Mouse (Mus musculus) left cerebral cortex, adult 9 months (tissue): ENCODE results near the gene Spdef.

ENCODE experiments used
- DNase-seq, 2 experiments: peaks; one replicate each; pipeline ENCODE4 v3.0.0; 2022; ENCODE audit warnings: low spot score in 2 of 2

Gene Spdef

GRCm38 (mm10) chr17:27725412-27725811 is 3.3 kb downstream of the Spdef start:
- DNase-seq, result no peak

DNA sequence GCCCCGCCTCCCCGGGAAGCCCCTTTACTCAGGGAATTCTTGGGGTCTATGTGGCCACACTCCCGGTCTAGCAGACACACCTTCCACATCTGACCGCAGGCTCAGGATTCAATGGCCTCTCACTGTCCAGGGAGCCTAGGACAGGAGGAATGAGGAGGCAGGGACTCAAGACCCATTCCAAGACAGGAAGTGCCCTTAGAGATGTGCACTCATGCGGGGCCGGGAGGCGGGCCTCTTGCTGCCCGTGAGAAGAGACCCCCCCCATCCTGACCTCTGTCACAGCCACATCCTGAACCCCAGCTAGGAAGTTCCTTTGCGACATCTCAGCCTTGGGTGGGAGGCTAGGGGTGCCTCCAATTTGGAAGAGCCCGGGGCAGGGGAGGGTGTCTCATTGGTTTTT is 3.7 kb downstream of the Spdef start:
- no peak for DNase-seq

- DNase-seq, result no peak
Observed at GRCm38 (mm10) chr17:27724327-27724726, 4.4 kb downstream of the Spdef start.

- DNase-seq, result no peak
Observed at GRCm38 (mm10) chr17:27721125-27721664, 7.6 kb downstream of the Spdef start.

DNA sequence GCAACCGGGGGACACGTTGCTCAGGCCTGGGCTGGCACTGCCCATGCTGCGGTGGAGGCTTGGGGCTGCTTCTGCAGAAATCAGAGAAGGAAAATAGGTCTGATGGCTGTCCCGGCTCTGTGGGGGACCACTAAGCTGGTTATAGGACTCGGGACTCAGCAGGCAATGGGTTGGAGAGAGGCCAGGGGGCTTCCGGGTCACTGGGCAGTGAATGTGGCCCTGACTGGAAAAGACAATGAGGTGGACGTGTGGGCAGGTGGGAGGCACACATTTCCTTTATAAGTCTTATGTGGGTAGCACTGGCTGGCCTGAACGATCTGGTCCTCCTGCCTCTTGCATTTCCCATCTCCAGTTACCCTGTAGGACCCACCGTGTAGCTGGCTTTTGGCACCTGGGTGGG is 8.4 kb downstream of the Spdef start:
- DNase-seq, result no peak

DNA sequence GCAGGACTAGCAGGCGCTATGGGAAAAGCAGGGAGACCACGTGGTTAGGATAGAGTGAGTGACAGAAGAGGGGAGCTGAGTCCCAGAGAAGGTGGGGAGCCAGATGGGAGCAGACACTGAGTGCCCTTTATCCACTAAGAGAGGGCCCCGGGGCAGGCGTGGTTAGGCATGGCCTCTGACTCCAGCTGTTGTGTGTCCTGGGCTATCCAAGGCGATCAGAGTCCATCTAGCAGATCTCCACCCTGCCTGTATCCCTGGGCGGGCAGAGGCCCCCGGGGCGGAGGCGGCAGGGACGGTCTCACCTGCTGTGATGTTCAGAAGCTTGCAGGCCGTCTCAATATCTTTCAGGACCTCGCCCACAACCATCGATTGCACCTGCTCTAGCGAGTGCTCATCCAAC is 9.1 kb downstream of the Spdef start:
- DNase-seq, result no peak

GRCm38 (mm10) chr17:27718250-27718649 is 10.5 kb downstream of the Spdef start:
- DNase-seq, result no peak

DNA sequence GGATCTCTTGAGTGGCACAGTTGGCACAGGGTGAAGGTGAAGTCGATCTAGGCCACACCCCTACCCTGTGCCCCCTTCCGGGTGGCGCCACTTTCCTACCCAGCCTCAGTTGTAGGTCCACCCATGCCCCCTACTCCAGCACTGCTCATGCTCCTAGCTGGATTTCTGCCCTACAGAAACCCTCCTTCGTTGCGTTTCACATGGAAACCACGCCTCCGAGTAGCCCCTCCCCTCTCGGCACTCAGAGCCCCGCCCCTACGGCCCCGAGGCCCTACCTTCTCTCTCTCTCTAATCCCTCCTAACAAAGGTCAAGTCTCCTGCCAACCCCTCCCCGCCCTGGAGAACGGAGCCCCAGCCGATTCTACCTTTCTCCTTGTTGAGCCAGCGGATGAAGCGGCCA is 12.0 kb downstream of the Spdef start:
- DNase-seq, result no peak

- DNase-seq, result no peak
Observed at GRCm38 (mm10) chr17:27712832-27713231, 15.9 kb downstream of the Spdef start.

GRCm38 (mm10) chr17:27709650-27710049 is 19.1 kb downstream of the Spdef start:
- DNase-seq, result no peak

- no peak for DNase-seq
Observed at GRCm38 (mm10) chr17:27707954-27708661, 20.6 kb downstream of the Spdef start.

DNA sequence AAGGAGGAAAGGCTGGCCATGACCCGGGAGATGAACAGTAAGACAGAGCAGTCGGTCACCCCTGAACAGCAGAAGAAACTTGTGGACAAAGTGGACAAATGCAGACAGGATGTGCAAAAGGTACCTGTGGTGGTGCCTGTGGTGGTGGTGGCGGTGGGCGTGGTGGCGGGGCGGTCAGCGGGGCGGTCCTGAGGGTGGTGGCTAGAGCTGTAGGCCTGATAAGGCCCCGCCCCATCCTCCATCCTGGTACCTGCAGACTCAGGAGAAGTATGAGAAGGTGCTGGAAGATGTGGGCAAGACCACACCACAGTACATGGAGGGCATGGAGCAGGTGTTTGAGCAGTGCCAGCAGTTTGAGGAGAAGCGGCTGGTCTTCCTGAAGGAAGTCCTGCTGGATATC is 23.1 kb downstream of the Spdef start:
- DNase-seq, result no peak

DNA sequence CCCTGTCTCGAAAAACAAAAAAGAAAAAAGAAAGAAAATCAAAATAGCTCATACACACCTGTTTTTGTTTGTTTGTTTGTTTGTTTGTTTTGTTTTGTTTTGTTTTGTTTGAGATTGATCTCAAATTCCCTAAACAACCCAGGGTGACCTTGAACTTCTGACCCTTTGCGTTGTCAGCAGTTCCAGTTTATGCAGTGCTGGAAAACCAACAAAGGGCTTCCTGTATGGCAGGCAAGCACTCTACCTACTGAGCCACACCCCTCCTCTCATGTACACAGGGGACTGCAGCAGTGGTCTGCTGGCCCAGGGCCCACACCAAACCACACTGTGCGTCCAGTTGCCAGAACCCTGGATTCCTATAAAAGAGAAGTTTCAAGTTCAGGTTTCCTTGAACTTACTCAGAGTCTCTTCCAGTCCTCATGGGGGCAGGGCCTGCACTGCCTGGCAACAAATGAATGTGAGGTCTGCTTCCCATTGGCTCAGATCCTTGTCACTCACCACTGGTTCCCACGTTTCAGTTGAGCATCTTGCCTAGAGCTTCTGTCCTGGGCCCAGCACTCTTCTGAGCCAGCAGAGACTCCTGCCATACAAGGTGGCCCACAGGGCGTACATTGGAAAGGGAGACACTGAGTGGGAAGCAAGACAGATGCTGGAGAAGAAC is 24.7 kb downstream of the Spdef start:
- peak in 1 of 2 experiments; percentile 57 for DNase-seq

- DNase-seq, result no peak
Observed at GRCm38 (mm10) chr17:27702518-27702917, 26.2 kb downstream of the Spdef start.

- DNase-seq, result no peak
Observed at GRCm38 (mm10) chr17:27701856-27702255, 26.9 kb downstream of the Spdef start.

GRCm38 (mm10) chr17:27700812-27701211 is 27.9 kb downstream of the Spdef start:
- DNase-seq, result no peak

DNA sequence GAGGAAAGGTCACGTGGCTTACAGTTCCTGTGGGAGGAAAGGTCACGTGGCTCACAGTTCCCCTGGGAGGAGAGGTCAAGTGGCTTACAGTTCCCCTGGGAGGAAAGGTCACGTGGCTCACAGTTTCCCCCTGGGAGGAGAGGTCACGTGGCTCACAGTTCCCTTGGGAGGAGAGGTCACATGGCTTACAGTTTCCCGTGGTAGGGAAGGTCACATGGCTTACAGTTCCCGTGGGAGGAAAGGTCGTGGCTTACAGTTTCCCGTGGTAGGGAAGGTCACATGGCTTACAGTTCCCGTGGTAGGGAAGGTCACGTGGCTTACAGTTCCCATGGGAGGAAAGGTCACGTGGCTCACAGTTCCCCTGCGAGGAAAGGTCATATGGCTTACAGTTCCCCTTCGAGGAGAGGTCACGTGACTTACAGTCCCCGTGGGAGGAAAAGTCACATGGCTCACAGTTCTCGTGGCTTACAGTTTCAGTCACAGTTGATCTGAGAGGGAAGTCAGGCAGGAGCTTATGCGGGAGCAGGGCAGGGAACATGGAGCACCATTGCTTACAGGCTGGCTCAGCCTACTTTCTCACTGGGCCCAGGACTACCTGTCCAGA is 29.0 kb downstream of the Spdef start:
- no peak for DNase-seq

GRCm38 (mm10) chr17:27690993-27691693 is 37.6 kb downstream of the Spdef start:
- no peak for DNase-seq

DNA sequence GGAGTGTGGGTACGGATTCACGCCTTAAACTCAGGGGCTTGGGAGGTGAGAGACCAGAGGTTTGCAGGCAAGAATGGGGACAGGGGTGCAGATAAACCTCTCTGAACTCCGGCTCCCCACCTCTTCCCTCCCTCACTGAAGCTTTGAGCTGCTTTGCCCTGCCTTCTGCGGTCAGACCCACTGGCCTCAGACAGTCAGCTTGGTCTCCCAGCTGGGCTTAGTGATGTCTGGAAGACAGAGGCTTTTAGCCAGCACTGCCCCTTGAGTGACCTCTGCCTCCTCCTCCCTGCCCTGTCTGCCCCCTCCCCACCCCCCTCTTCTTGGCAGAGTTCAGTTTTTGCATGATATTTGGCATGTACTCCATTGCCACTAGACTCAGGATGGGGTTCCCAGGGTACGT is 42.4 kb downstream of the Spdef start:
- DNase-seq, result no peak

DNA sequence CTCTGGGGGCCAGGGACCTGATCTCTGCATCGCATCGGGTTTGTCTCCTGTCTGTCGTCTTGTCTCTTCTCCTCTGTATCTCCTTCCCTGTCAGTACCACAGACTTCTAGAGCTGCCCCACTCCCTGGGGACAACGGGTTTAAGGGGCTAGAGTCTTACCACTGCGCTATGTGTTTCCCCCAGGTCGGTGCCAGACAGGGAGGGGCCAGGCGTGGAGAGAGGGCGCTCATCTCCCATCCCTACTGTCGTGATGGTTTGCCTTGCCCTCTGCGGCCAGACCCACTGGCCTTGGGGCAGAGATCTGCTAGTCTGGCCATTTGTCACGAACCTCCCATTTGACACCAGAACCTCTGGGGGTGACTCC is 43.2 kb downstream of the Spdef start:
- DNase-seq, result no peak

DNA sequence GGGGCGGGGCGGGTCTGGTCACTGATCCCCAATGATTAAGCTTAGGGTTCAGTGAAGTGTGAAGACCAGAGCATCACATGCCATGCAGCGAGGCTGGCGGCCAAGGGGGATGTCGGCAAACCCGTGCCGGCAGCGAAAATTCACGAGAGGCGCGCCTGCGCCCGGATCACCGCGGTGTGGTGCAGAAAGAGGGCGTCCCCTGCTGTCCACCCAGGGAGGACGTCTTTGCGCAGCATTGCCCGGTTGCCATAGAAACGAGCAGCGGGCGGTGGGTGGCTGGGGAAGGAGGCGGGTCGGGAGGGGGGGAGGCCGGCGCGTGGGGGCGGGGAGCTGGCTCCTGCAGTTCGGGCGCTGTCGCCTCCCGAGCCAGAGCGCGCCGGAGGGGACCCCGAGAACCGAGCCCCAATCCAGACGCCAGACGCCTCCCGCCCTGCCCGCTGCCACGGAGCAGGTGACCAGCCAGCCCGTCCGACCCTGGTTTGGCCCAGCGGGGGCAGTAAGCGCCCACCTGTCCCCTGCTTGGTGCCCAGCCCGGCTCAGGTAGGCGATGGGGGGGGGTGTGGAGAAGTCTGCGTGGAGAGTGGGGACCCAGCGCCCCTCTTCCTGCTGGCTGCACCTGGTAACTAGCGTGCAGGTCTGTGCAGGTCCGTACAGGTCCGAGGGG is 43.7 kb downstream of the Spdef start:
- peak; percentile 72 to 85 for DNase-seq
